Mouse (Mus musculus): Measurements from ENCODE around the gene Sh3gl2.

The Sh3gl2 gene

DNA sequence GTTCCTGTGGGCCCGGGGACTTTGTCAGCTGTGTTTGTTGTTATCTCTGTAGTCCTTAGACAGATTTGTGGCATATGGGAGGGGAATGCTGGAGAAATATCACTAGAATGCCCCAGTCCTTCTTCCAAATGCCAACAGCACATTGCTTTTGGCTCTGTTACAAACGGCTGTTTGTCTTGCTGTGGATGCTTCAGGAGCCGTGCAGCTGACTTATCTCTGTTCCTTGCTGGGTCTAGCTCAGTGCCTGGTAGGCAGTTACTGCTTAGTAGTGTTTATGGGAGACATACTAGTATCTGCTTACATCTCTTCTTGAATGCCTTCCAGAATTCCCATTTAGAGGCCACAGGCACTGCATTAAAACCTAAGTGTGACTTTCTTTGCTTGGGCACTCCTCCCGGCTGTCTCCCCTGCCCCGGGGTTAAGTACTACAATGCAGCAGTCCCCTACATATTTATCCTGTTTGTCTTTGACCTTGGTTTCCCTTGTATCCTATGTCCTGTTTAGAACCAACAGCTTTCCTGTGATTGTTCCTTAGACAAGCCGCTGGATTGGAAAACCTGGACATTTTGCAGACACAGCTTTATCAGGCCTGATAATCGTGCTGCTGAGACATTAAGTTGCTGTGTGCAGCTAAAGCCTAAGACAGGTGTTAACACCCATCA, 101.1 kb downstream of the Sh3gl2 start:
- no peak for DNase-seq (ENCODE audit: low read depth, low spot score)

DNA sequence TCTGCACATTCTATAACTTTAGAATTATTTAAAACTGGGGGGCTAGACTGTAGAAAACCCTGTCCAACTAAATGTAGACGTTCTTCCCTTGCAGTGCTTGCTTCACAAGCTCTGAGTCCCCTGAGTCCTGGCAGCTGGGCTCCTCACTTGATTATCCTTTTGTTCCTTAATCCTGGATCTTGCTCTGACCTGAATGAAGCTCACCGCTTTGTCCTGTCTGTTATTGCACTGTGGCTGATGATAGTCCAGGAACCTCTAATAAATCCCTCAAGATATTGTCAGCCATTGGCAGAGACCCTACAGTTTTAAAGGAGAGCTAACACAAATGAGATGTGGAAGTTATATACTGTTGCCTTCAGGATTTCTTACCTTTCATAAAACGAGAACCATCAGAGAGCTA, 114.2 kb downstream of the Sh3gl2 start:
- DNase-seq (ENCODE audit: low read depth, low spot score): no peak

DNA sequence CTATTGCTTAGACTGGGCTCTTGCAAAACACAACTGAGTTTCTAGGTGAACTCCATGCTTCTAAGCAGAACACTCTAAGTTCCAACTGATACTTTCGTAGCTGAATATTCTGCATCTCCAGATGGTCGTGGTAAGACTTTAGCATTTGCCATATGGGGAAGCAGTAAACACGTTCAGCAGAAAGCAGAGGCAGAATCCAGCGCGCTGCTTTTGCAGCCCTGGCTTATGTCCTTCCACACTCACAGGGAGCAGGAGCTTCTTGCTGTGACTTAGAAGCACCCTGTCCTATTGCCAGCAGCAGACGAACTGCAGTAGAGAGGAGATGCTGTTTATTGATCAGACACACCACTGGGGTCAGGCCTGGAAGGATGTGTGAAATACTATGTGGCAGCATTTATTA, 120.5 kb downstream of the Sh3gl2 start:
- no peak for DNase-seq (ENCODE audit: low read depth, low spot score)

- no peak for DNase-seq (ENCODE audit: low read depth, low spot score)
Observed at GRCm38 (mm10) chr4:85326052-85326451, 121.1 kb downstream of the Sh3gl2 start.

DNA sequence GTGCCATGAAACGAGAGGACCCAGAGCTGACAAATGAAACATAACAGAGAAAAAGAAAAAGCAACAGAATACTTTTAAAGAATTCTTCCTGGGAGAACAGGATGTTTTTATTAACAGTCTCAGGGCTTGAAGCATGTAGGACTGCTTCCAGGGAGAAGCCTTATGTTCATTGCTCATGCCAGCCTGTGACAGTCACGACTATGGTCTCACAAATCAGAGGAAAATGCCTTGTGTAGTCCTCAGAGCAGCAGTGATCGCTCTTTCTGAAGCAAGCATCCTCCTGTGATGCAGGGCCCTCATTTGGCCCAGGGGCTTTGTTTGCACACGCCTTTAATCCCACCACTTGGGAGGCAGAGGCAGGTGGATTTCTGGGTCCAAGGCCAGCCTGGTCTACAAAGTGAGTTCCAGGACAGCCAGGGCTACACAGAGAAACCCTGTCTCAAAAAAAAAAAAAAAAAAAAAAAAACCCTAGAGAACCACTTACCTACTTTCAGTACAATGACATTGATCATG, 129.8 kb downstream of the Sh3gl2 start:
- no peak for DNase-seq (ENCODE audit: low read depth, low spot score)

GRCm38 (mm10) chr4:85336356-85336755, 131.4 kb downstream of the Sh3gl2 start:
- DNase-seq (ENCODE audit: low read depth, low spot score): no peak

GRCm38 (mm10) chr4:85339126-85339525, 134.2 kb downstream of the Sh3gl2 start:
- DNase-seq (ENCODE audit: low read depth, low spot score): no peak

- DNase-seq (ENCODE audit: low read depth, low spot score): no peak
Observed at GRCm38 (mm10) chr4:85340686-85341085, 135.8 kb downstream of the Sh3gl2 start.

DNA sequence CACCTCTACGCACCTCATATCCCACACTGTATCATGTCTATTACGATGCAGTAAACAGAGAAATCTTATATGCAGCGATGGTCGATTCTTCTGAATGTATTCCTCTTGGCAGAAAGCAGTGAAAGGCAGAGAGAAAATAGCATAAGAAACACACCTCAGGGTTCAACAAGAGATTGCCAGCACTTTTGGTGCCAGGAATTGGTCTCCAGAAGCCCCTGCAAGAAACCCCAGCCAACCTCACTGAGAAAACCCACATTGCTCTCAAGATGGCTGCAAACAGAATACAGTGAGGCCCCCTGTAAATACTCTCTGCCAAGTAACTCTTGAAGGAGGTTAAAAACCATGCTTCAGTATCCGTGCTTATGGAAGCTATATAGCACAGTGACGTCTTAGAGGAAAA, 141.0 kb downstream of the Sh3gl2 start:
- no peak for DNase-seq (ENCODE audit: low read depth, low spot score)

DNA sequence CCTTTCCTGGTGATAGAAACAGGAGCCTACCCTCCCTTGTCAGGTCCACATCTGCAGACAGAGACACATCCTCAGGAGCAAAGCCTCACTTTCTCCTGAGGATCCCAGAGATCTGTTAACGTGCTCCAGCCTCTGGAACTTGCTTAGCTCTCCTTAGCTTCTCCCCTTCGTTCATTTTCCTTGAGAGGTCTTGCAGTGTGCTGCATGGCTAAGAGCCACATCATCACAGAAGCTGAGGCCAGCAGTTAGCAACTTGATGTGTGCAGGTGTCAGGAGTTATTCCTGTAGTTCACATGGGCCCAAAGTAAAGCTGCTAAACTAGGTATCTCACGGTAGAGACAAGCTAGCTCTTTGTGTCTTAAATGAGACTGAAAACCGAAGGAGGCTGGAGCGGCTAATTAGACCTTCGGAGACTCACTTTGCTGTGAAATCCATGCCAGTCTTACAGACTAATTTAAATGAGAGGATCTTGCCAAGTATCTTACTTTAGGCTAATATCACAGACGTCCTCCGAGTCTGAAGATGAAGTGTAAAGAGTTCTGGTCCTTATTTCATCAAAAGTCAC, 143.2 kb downstream of the Sh3gl2 start:
- DNase-seq (ENCODE audit: low read depth, low spot score): no peak

DNA sequence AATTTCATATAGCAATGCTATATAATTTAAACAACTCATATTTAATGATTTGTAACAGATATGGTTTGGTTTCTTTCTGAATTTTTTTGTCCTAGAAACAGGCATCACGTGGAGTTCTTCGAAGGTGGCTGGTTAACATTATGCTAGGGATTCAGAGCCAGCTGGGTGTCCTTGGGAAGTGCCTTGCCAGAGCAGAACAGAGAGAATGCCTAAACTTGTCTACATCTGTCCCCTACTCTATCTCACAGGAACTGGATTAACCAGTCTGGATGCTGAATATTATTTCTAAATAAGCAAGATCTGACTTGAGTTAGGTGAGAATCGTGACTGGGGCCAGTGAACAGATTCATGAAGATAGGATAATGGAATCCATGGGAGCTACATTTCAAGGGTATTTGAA, 157.7 kb downstream of the Sh3gl2 start:
- DNase-seq (ENCODE audit: low read depth, low spot score): no peak

- DNase-seq (ENCODE audit: low read depth, low spot score): no peak
Observed at GRCm38 (mm10) chr4:85363205-85363604, 158.3 kb downstream of the Sh3gl2 start.

GRCm38 (mm10) chr4:85371036-85371435, 166.1 kb downstream of the Sh3gl2 start:
- no peak for DNase-seq (ENCODE audit: low read depth, low spot score)

DNA sequence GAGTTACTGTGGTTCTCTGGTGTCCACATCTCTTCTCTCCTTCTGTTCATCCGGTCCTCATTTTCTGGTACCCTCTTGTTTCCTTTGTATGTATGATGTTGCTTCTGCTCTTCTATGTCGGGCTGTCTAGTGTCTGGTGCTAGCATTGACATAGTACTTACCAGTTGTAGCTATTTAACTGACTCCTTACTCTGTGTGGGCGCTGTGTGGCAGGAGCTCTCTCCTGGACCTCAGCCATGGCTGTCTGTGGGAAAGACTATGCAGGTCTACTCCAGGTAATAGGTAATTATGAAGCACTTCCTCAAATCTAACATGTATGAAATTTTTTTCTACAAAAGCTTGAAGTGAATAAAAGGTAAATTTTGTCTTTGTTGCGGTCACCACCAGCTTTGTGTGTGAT, 169.9 kb downstream of the Sh3gl2 start:
- DNase-seq (ENCODE audit: low read depth, low spot score): no peak

DNA sequence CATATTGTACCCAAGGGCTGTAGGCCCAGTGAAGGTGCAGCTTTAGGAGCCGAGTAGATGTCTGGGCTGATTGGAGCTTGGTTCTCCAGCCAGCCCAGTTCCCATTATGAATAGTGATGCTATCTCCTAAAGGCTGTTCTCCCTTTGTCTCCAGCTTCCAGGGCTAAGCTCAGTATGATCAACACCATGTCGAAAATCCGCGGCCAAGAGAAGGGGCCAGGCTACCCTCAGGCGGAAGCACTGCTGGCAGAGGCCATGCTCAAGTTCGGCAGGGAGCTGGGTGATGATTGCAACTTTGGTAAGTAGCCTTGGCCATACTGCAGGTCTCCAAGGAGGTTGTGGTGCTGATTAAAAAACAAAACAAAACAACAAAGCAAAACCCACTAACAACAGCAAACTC, 171.3 kb downstream of the Sh3gl2 start:
- DNase-seq (ENCODE audit: low read depth, low spot score): no peak

- no peak for DNase-seq (ENCODE audit: low read depth, low spot score)
Observed at GRCm38 (mm10) chr4:85376610-85377009, 171.7 kb downstream of the Sh3gl2 start.

DNA sequence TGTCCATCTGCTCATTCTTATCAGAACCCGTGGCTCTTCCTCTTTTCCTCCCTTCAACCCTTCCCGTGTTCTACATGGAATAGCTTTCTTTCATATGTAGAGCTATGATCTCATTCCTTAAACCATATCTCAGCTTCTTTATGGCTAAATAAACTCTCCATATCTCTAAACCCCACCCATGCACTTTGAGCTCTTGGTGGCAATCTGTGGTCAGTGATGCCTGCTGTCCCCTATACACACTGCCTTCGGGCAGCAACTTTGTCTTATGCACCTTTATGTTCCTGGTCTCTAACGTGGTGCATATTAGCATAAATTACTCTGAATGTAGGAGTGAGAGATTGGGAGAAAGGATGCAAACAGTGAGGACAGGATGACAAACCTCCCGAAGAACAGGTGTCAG, 180.3 kb downstream of the Sh3gl2 start:
- DNase-seq (ENCODE audit: low read depth, low spot score): no peak

DNA sequence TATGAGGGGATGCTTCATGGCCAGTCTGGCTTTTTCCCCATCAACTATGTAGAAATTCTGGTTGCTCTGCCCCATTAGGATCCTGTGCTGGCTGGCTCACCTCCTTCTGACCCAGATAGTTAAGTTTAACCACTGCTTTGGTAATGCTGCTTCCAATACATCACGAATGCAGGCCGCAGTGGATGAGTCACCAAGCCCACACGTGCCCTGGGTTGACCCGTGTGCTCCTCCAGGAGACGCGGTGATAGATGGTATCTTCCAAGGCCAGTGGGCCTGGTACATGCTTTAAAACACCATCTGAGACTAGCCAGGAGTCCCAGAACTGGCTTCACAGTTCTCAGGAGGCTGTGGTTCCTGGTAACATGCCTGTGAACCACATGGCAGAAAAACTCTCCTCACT, 182.8 kb downstream of the Sh3gl2 start:
- DNase-seq (ENCODE audit: low read depth, low spot score): no peak

GRCm38 (mm10) chr4:85391795-85392194, 186.9 kb downstream of the Sh3gl2 start:
- DNase-seq (ENCODE audit: low read depth, low spot score): no peak

DNA sequence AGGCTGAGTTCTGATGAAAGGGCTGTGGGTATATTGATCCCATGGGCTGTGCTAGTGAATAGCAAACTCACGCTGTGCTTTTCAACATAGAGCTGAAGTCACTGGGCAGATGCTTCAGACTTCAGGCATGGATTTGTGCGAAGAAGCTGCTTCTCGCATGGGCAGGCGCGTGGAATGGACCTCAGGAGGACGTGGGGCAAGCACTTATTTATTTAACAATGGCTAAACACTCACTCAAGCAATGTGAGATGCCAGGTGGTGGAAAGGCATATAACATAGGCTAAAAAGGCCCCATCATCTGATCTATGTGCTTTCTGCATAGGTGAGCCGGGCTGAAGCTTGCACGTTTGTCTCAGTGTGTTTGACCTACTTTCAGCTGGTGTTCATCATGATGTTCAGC, 193.8 kb downstream of the Sh3gl2 start:
- no peak for DNase-seq (ENCODE audit: low read depth, low spot score)

DNA sequence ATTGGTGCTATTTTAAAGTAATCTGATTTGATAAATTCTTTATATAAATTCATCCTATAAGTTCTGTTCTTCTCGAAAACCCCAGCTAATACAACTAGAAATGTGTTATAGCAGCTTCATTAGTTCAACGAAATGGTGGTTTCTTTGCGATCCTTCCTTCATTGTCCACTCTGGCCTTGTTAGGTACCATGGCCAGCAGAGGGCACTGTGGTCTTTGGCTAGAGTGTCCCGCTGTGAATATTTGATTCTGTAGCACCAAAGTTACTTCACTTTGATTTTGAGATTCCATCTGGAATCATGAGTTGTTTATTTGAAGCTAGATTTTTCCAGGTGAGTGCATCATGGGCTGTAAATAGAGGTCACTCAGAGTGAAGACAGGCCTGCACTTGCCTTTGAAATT, 197.9 kb downstream of the Sh3gl2 start:
- DNase-seq (ENCODE audit: low read depth, low spot score): peak; percentile 59

- peak; percentile 50 for DNase-seq (ENCODE audit: low read depth, low spot score)
Observed at GRCm38 (mm10) chr4:85404424-85405194, 199.7 kb downstream of the Sh3gl2 start.

GRCm38 (mm10) chr4:85405276-85405675, 200.3 kb downstream of the Sh3gl2 start:
- no peak for DNase-seq (ENCODE audit: low read depth, low spot score)
